Mouse (Mus musculus) lung, adult 2 months (tissue): ENCODE measurements around the gene Gm47841.

Experiments used
- CTCF ChIP-seq: fragments of 200-500 bp; IDR thresholded peaks from 2 replicates; pipeline ENCODE4 v1.5.1; 2011; ENCODE audit warnings: mild to moderate bottlenecking, low read length, control low read depth; ENCODE audit not compliant: insufficient read depth
- POLR2A ChIP-seq: fragments of 200-500 bp; IDR thresholded peaks from 2 replicates; pipeline ENCODE4 v1.6.1; 2011; ENCODE audit warnings: low read depth, mild to moderate bottlenecking, control low read depth, low read length, borderline replicate concordance; ENCODE audit errors: extremely low read depth

- TF ChIP-seq POLR2A (no peak), CTCF (no peak)
Measured at GRCm38 (mm10) chr15:101011352-101011751, 35.8 kb downstream of the Gm47841 start.
